Mouse (Mus musculus): ENCODE measurements around the gene Akirin1.

GRCm38 (mm10) chr4:123685506-123686242 is 64.5 kb downstream of the Akirin1 start:
- TF ChIP-seq CTCF (IDR thresholded peaks at IDR 0.05; ENCODE audit: control insufficient read depth, insufficient read depth, insufficient replicate concordance, low read depth, low read length), result no peak
- no peak for TF ChIP-seq POLR2A (IDR thresholded peaks at IDR 0.05; ENCODE audit: control insufficient read depth, low read depth, low read length)

Measured in testis, adult 2 months (tissue).